Mouse (Mus musculus) midbrain, postnatal 0 days (tissue): ENCODE results near the gene Negr1. TPM values are rescaled to one million over a fixed set of nuclear protein-coding genes. Genes with fewer than 3 reads are reported as not detected.

Source experiments
- ATAC-seq: fragments of 200-750 bp; cut with Nextera tagmentation; 2 replicates; pipeline ENCODE4 v1.8.0; 2017; ENCODE audit warnings: moderate number of reproducible peaks, mild to moderate bottlenecking, moderate TSS enrichment, moderate library complexity; ENCODE audit not compliant: low FRiP score
- DNase-seq: peaks from one replicate; pipeline ENCODE4 v3.0.0-alpha.2; 2015; ENCODE audit warnings: low spot score
- H3K27ac ChIP-seq: fragments of 300-500 bp; sonication (generic); 2 replicates; pipeline ENCODE4 v1.5.1; 2014; ENCODE audit warnings: low read depth, mild to moderate bottlenecking, low read length, mixed read lengths
- H3K27me3 ChIP-seq: fragments of 300-500 bp; sonication (generic); 2 replicates; pipeline ENCODE4 v1.6.1; 2014; ENCODE audit warnings: low read length, control low read depth, mixed read lengths; ENCODE audit not compliant: insufficient read depth
- H3K36me3 ChIP-seq: fragments of 300-500 bp; sonication (generic); 2 replicates; pipeline ENCODE4 v1.6.1; 2014; ENCODE audit warnings: low read length, control low read depth, mixed read lengths; ENCODE audit not compliant: insufficient read depth
- H3K4me1 ChIP-seq: fragments of 300-500 bp; sonication (generic); 2 replicates; pipeline ENCODE4 v1.6.1; 2014; ENCODE audit warnings: mild to moderate bottlenecking, control low read depth, antibody characterized with exemption, low read length, mixed read lengths; ENCODE audit not compliant: insufficient read depth
- H3K4me2 ChIP-seq: fragments of 300-500 bp; sonication (generic); 2 replicates; pipeline ENCODE4 v1.6.1; 2014; ENCODE audit warnings: low read depth, mild to moderate bottlenecking, low read length, mixed read lengths; ENCODE audit not compliant: poor library complexity, severe bottlenecking
- H3K4me3 ChIP-seq: fragments of 300-500 bp; sonication (generic); 2 replicates; pipeline ENCODE4 v1.5.1; 2014; ENCODE audit warnings: low read depth, mild to moderate bottlenecking, low read length, moderate library complexity
- H3K9ac ChIP-seq: fragments of 300-500 bp; sonication (generic); replicated peaks from 2 replicates; pipeline ENCODE4 v1.6.1; 2014; ENCODE audit warnings: mild to moderate bottlenecking, low read length, moderate library complexity, mixed read lengths; ENCODE audit not compliant: poor library complexity, severe bottlenecking
- H3K9me3 ChIP-seq: fragments of 300-500 bp; sonication (generic); 2 replicates; pipeline ENCODE4 v1.6.1; 2016; ENCODE audit warnings: low read length, control low read depth
- CTCF ChIP-seq: IDR thresholded peaks from 2 replicates; pipeline ENCODE4 v1.5.1; 2016; ENCODE audit warnings: antibody characterized with exemption, mild to moderate bottlenecking
- WGBS: fragments of 180-500 bp; shearing (Covaris S2); extraction: QIAGEN DNeasy Blood & Tissue Kit; methylation state at CpG from one replicate; pipeline ENCODE4 v1.1.7; 2014; 5-methylcytosine and 5-hydroxymethylcytosine counted together
- polyA plus RNA-seq: library from polyadenylated mRNA; unstranded; fragments of >200 nt; fragmentation: Nextera tagmentation; extraction: Ambion mirVana; gene quantifications from 2 replicates; pipeline ENCODE4 v1.2.1, GENCODE M21; 2015
- total RNA-seq: library from RNA; depleted of rRNA; stranded (reverse); fragments of >200 nt; gene quantifications from 2 replicates; pipeline ENCODE4 v1.2.3, GENCODE M21; 2014

The Negr1 gene
- total and polyA plus RNA-seq, 2 experiments from 2014 or later, result 80.2 to 180 TPM

GRCm38 (mm10) chr3:157098417-157098816 is 536.8 kb downstream of the Negr1 start:
- no peaks in the 10 kb centered on the region for H3K9me3 ChIP-seq
- H3K4me3 ChIP-seq, result no peak overlapping the region
- H3K27me3 ChIP-seq, result no peaks in the 10 kb centered on the region
- no peaks in the 10 kb centered on the region for H3K4me1 ChIP-seq
- WGBS, result 40% methylated on average over 6 of the region's 6 CpGs
- no peak for TF ChIP-seq CTCF
- H3K36me3 ChIP-seq, result no peaks in the 10 kb centered on the region
- ATAC-seq, result no peak
- H3K9ac ChIP-seq, result no peak overlapping the region
- no peak for DNase-seq
- no peak overlapping the region for H3K27ac ChIP-seq
- H3K4me2 ChIP-seq, result no peak overlapping the region

DNA sequence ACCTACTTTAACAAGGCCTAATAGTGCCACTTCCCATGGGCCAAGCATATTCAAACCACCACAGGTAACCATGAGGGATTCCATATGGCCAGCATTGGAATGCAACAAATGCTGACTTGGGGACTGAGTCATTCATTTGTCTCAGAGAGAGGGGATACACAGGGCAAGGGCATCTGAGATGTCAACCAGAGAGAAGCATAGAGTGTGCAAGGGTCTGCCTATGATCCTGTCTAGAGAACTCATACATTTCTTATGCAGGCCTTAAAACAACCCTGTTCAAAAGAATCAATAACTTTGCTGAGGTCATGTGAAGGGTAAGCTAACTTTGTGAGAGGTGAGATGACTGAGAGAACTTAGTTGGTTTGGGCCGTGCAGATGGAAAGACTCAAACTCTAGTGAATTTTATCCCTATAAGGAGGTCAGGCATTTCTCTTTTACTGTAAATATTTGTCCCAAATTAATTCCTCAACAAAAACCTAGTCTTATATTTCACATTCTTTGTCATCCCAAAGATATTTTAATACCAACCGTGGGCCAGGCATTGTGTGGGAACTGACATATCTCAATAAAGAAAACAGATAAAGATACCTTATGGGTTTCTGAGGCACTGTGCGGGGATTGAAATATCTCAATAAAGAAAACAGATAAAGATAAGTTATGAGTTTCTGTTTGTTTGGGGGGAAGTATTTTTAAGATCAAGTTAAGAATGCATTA is 543.4 kb downstream of the Negr1 start:
- 91% methylated on average over 3 of the region's 3 CpGs for WGBS
- no peak for DNase-seq
- no peaks in the 10 kb centered on the region for H3K27me3 ChIP-seq
- no peak for ATAC-seq
- no peak overlapping the region for H3K4me2 ChIP-seq
- no peaks in the 10 kb centered on the region; the same call in 1 of the 2 replicates for H3K4me1 ChIP-seq
- no peak overlapping the region for H3K4me3 ChIP-seq
- H3K9ac ChIP-seq, result no peak overlapping the region
- H3K27ac ChIP-seq, result no peak overlapping the region
- no peaks in the 10 kb centered on the region for H3K9me3 ChIP-seq
- H3K36me3 ChIP-seq, result no peaks in the 10 kb centered on the region
- no peak for TF ChIP-seq CTCF

DNA sequence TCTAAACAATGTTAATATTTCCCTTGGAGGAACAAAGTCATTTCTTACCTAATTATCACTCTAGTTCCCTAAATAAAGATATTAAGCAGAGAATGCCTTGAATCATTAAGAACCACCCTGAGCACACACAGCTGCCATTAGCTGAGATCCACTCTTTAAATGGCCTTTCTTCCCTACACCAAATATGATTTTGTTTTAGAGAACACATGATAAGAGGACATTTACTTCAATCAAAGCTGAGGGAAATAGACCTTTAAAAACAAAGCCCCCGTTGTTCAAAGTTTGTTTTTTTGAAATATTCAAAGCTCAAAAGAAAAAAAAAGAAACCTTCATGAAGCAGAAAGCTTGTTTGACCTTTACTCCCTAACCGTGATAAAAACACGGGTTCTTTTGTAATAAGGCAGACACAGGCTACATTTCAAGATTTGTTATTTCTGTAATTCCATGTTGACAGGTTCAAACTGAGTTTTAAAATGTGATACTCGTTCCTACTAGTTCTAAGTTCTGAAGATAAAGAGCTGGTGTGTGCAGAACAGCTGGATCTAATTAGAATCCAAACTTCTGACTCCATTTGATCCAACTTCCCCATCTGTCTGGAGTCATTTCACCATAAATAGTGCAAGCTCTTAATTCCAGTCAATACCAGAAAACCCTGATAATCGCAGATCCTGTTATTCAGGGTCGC is 544.1 kb downstream of the Negr1 start:
- ATAC-seq (no peak), DNase-seq (no peak)
- Histone ChIP-seq H3K4me3 (no peak overlapping the region), H3K36me3 (no peaks in the 10 kb centered on the region), H3K9ac (no peak overlapping the region), H3K4me2 (no peak overlapping the region), H3K9me3 (no peaks in the 10 kb centered on the region), H3K27me3 (no peaks in the 10 kb centered on the region), H3K4me1 (no peaks in the 10 kb centered on the region; the same call in 1 of the 2 replicates), H3K27ac (no peak overlapping the region)
- TF ChIP-seq CTCF, result no peak
- 71% methylated on average over 6 of the region's 6 CpGs for WGBS

DNA sequence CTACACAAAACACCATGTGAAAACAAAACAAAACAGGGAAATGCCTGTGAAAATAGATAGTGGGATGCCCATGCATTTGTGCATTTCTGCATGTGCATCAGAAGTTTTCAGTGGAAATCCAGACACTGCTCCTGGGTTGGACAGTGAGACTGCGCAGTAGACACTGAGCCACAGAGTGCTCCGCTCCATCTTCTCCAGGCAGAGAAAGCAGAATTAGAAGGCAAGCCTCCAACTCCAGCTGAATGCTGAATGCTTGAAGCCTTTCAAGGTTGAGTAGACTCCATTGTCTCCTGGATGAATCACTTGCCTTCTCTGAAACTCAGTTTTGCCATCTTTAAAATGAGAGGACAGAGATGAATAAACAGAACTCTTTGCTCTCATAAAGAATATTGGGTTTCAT is 546.6 kb downstream of the Negr1 start:
- Histone ChIP-seq H3K4me2 (no peak overlapping the region), H3K9ac (no peak overlapping the region), H3K27me3 (no peaks in the 10 kb centered on the region), H3K9me3 (no peaks in the 10 kb centered on the region), H3K4me3 (no peak overlapping the region), H3K27ac (no peak overlapping the region), H3K36me3 (no peaks in the 10 kb centered on the region), H3K4me1 (no peaks in the 10 kb centered on the region; the same call in 1 of the 2 replicates)
- TF ChIP-seq CTCF, result no peak
- 88% methylated on average over 2 of the region's 2 CpGs for WGBS
- no peak for ATAC-seq
- no peak for DNase-seq

DNA sequence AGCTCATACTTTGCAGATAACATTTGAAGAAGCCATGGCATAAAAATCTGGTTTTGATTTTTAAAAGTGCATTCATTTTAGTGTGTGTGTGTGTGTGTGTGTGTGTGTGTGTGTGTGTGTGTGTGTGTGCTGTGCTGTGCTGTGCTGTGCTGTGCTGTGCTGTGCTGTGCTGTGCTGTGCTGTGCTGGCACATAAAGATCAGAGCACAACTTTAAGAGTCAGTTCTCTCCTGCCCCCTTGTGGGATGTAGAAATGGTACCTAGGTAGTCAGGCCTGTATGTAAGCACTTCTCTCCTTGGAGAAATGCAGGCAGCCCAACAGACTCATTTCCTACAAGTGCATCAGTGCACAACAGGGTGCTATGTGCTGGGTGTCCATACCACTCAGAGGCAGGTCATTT is 547.7 kb downstream of the Negr1 start:
- peak; percentile 72 for TF ChIP-seq CTCF
- no peak overlapping the region for H3K4me2 ChIP-seq
- H3K4me3 ChIP-seq, result no peak overlapping the region
- no peak overlapping the region for H3K27ac ChIP-seq
- H3K4me1 ChIP-seq, result no peaks in the 10 kb centered on the region; the same call in 1 of the 2 replicates
- no peaks in the 10 kb centered on the region for H3K27me3 ChIP-seq
- no peaks in the 10 kb centered on the region for H3K9me3 ChIP-seq
- H3K36me3 ChIP-seq, result no peaks in the 10 kb centered on the region
- DNase-seq (peak; percentile 69), ATAC-seq (0 out of 2 replicates have a peak, but pooled peaks have one; percentile 49)
- H3K9ac ChIP-seq, result no peak overlapping the region

GRCm38 (mm10) chr3:157115105-157115760 is 553.6 kb downstream of the Negr1 start:
- H3K4me3 ChIP-seq, result no peak overlapping the region
- H3K27me3 ChIP-seq, result no peaks in the 10 kb centered on the region
- peak; percentile 68 for ATAC-seq
- WGBS, result 55% methylated on average over 5 of the region's 5 CpGs
- no peak overlapping the region for H3K4me2 ChIP-seq
- no peak for TF ChIP-seq CTCF
- H3K9me3 ChIP-seq, result no peaks in the 10 kb centered on the region
- no peaks in the 10 kb centered on the region for H3K36me3 ChIP-seq
- peak; percentile 65 for DNase-seq
- H3K27ac ChIP-seq, result peak overlapping the region; percentile 49
- no peaks in the 10 kb centered on the region for H3K4me1 ChIP-seq
- H3K9ac ChIP-seq, result no peak overlapping the region
